Mouse (Mus musculus) testis, postnatal 14 days (tissue): Measurements from ENCODE around the gene Trim65.

Source experiments
- DNase-seq: peaks from one replicate; pipeline ENCODE4 v3.0.0; 2021; ENCODE audit warnings: low spot score

The Trim65 gene

GRCm38 (mm10) chr11:116130488-116131205 lies at the start of gene Trim65:
Gene Trim65 (minus strand): TSS chr11:116131128.
- peak; percentile 80 for DNase-seq

GRCm38 (mm10) chr11:116178411-116179121 lies 47.6 kb upstream of the Trim65 start:
- no peak for DNase-seq

- no peak for DNase-seq
Measured at GRCm38 (mm10) chr11:116176010-116176409, 45.1 kb upstream of the Trim65 start.

GRCm38 (mm10) chr11:116174775-116175448 lies 44.0 kb upstream of the Trim65 start:
- DNase-seq, result no peak

- DNase-seq, result no peak
Measured at GRCm38 (mm10) chr11:116171959-116172358, 41.0 kb upstream of the Trim65 start.

- no peak for DNase-seq
Measured at GRCm38 (mm10) chr11:116170003-116170800, 39.3 kb upstream of the Trim65 start.

- no peak for DNase-seq
Measured at GRCm38 (mm10) chr11:116169214-116169613, 38.3 kb upstream of the Trim65 start.

GRCm38 (mm10) chr11:116167884-116168439 lies 37.0 kb upstream of the Trim65 start, which contains the start of gene Fbf1:
Gene Fbf1 (minus strand): TSS chr11:116168166.
- peak; percentile 95 for DNase-seq

GRCm38 (mm10) chr11:116167232-116167631 lies 36.3 kb upstream of the Trim65 start:
- no peak for DNase-seq

GRCm38 (mm10) chr11:116163002-116163401 lies 32.1 kb upstream of the Trim65 start:
- DNase-seq, result no peak

- no peak for DNase-seq
Measured at GRCm38 (mm10) chr11:116162146-116162545, 31.2 kb upstream of the Trim65 start.

GRCm38 (mm10) chr11:116161312-116161711 lies 30.4 kb upstream of the Trim65 start:
- DNase-seq, result no peak

- no peak for DNase-seq
Measured at GRCm38 (mm10) chr11:116150960-116151359, 20.0 kb upstream of the Trim65 start.

GRCm38 (mm10) chr11:116149341-116149740 lies 18.4 kb upstream of the Trim65 start:
- no peak for DNase-seq

- DNase-seq, result no peak
Measured at GRCm38 (mm10) chr11:116148761-116149221, 17.9 kb upstream of the Trim65 start.

- no peak for DNase-seq
Measured at GRCm38 (mm10) chr11:116146294-116146985, 15.5 kb upstream of the Trim65 start.

GRCm38 (mm10) chr11:116145481-116146293 lies 14.8 kb upstream of the Trim65 start:
- DNase-seq, result no peak

GRCm38 (mm10) chr11:116143468-116143867 lies 12.5 kb upstream of the Trim65 start:
- DNase-seq, result no peak

- DNase-seq, result no peak
Measured at GRCm38 (mm10) chr11:116142211-116142991, 11.5 kb upstream of the Trim65 start.
